Mouse (Mus musculus): ENCODE data around the gene Txndc8.

The Txndc8 gene

GRCm38 (mm10) chr4:57957200-57958085 is 51.5 kb downstream of the Txndc8 start:
- no peak for DNase-seq (ENCODE audit: extremely low read depth, low read depth)

GRCm38 (mm10) chr4:57956029-57956960 is 52.6 kb downstream of the Txndc8 start, which contains the start of gene Txn1:
Gene Txn1 (minus strand): TSS chr4:57956411.
- peak; percentile 95 for DNase-seq (ENCODE audit: extremely low read depth, low read depth)

- peak; percentile 52 for DNase-seq (ENCODE audit: extremely low read depth, low read depth)
Observed at GRCm38 (mm10) chr4:57955544-57955958, 53.4 kb downstream of the Txndc8 start.

GRCm38 (mm10) chr4:57954991-57955390 is 53.9 kb downstream of the Txndc8 start:
- DNase-seq (ENCODE audit: extremely low read depth, low read depth), result no peak

GRCm38 (mm10) chr4:57954580-57954979 is 54.3 kb downstream of the Txndc8 start:
- DNase-seq (ENCODE audit: extremely low read depth, low read depth), result no peak

- no peak for DNase-seq (ENCODE audit: extremely low read depth, low read depth)
Observed at GRCm38 (mm10) chr4:57953796-57954195, 55.1 kb downstream of the Txndc8 start.

- DNase-seq (ENCODE audit: extremely low read depth, low read depth), result no peak
Observed at GRCm38 (mm10) chr4:57952891-57953290, 56.0 kb downstream of the Txndc8 start.

GRCm38 (mm10) chr4:57952416-57952815 is 56.5 kb downstream of the Txndc8 start:
- no peak for DNase-seq (ENCODE audit: extremely low read depth, low read depth)

GRCm38 (mm10) chr4:57949866-57950265 is 59.1 kb downstream of the Txndc8 start:
- DNase-seq (ENCODE audit: extremely low read depth, low read depth), result no peak

- DNase-seq (ENCODE audit: extremely low read depth, low read depth), result no peak
Observed at GRCm38 (mm10) chr4:57947476-57947875, 61.4 kb downstream of the Txndc8 start.

- DNase-seq (ENCODE audit: extremely low read depth, low read depth), result no peak
Observed at GRCm38 (mm10) chr4:57947036-57947435, 61.9 kb downstream of the Txndc8 start.

- no peak for DNase-seq (ENCODE audit: extremely low read depth, low read depth)
Observed at GRCm38 (mm10) chr4:57942892-57943291, 66.0 kb downstream of the Txndc8 start.

- DNase-seq (ENCODE audit: extremely low read depth, low read depth), result no peak
Observed at GRCm38 (mm10) chr4:57940631-57941030, 68.3 kb downstream of the Txndc8 start.

GRCm38 (mm10) chr4:57937292-57937691 is 71.6 kb downstream of the Txndc8 start:
- no peak for DNase-seq (ENCODE audit: extremely low read depth, low read depth)

GRCm38 (mm10) chr4:57934181-57934580 is 74.7 kb downstream of the Txndc8 start:
- no peak for DNase-seq (ENCODE audit: extremely low read depth, low read depth)
